Mouse (Mus musculus) CD4-positive, CD25-positive, alpha-beta regulatory T cell, adult 4 months (primary cell): ENCODE results near the gene Hhipl1. TPM values are rescaled to one million over a fixed set of nuclear protein-coding genes. Genes with fewer than 3 reads are reported as not detected.
A peak's percentile ranks its signal among the peaks of the same experiment; 100 is the strongest.

Experiments
- ATAC-seq: one replicate; pipeline ENCODE4 v1.8.0; 2017
- polyA plus RNA-seq, 2 experiments: library from polyadenylated mRNA; unstranded; fragments of 100-300 nt; shearing (Covaris generic); gene quantifications; one replicate each; pipeline ENCODE4 v1.2.1; 2017

The Hhipl1 gene
- polyA plus RNA-seq, 2 experiments from 2014 or later = not detected

DNA sequence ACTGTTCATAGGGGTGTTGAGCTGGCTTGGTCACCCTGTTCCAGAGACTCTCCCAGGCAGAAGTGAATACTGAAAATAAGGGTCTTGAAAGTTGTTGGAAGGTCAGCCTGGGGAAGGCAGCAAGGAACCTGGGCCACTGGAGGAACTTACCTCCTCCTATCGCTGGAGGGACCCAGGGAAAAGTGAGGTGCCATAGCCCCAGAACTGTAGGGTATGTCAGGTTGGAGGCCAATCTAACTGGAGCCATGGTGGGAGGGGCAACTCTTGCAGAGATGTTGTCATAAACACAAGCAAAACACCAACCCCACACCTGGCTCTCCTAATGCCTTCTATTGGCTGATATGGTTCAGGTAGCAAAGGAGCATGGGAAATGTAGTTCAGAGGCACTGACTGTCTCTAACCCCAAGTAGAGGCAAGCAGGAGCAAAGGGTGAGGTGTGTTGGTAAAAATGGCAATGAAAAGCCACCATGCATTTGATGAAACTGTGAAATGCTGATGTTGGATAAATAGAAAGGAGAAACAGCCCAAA lies 7.2 kb downstream of the Hhipl1 start:
- ATAC-seq = no peak

DNA sequence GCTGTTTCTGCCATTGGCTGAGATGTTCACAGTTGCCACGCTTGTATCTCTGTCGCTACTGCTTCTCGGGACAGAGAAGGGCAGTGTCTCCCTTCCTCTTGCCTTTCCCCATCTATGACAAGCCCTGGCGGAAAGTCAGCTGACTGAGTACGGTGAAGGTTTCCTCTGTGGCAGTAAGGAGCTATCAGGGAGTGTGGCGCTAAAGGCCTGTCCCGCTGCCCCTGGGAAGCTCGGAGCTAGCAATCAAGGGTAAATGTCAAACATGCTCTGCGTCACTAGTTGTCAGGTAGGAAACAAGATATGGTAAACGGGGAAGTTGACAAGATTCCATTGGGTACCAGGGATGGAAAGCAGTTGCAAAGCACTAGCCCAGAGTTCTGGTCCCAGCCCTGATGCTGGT lies 9.7 kb downstream of the Hhipl1 start:
- no peak for ATAC-seq

DNA sequence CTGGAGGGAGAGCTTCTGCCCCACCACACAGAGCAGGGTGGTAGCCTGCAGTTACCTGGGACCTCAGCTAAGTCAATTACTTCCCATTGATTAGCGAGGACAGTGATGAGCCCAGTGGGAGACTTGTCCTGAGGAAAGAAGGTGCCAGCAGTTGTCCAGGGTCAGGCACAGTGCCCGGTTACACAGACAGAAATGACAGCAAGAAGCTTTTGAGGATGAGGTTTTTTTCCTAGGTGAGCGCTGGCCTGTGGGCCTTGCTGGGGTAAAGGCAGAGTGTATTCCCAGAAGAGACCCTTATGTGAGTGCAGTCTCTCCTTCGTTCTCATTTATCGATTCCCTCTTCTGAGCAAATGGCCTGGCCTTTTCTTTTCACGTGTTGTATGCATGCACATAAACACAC lies 10.6 kb downstream of the Hhipl1 start:
- ATAC-seq = no peak

DNA sequence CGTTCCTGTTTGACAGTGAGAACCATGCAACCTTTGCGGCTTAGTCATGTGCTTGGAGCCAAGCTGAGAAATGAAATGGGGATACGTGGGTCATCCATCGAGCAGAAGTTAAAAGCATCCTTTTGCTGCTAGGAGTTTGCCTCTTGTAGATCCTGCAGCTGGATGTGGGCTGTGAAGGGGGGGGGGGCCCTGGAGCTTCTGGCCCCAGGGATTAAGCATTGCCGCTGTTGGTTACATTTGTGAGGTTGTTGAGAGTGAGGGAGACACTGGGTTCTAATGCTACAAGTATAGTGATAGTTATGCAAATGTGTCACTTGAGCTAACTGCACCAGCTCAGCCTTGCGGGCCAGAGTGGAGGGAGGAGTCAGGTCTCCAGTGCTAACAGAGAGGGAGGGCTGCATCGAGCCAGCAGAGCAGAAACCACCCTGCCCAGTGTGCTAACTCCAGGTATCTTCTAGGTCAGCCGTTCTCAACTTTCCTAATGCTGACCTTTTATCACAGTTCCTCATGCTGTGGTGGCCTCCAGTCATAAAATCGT lies 11.2 kb downstream of the Hhipl1 start:
- no peak for ATAC-seq

DNA sequence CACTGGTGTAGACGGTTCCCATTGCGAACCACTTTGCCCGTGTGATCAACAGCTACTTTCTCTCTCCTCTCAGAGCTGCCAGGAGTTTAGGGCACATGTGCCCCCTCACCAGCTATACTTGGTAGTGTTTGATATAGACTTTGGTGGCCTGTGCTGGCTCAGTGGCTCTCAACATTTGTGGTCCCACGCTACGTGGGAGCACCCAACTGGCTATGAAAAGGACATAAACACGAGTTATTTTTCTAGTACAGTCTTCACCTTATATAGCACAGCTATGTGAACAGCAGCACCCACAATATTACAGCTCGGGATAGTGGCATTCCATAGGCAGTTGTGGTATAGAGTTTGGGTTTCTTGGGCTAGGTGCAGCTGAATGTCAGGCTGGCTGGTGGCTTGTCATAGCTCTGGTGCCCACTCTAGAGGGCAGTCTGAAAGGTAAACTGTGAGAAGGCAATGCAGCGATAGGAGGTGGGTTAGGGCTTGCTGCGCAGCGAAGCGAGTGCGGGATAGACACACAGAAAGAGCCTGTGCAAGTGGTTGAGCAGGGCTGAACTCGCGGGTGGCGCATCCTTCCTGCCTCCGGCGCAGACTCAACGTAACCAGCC lies 11.9 kb downstream of the Hhipl1 start:
- ATAC-seq = no peak

DNA sequence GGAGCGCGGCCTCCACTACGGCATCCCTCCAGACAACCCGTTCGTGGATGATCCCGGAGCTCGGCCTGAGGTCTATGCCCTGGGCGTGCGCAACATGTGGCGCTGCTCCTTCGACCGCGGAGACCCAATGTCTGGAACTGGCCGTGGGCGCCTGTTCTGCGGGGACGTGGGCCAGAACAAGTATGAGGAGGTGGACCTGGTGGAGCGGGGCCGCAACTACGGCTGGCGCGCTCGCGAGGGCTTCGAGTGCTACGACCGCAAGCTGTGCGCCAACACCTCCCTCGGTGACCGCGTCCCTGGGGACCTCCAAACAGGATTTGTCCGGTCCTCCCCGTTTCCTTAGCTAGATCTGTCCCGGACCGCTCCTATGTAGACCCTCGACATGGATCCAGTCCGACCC lies 12.4 kb downstream of the Hhipl1 start:
- ATAC-seq = no peak

DNA sequence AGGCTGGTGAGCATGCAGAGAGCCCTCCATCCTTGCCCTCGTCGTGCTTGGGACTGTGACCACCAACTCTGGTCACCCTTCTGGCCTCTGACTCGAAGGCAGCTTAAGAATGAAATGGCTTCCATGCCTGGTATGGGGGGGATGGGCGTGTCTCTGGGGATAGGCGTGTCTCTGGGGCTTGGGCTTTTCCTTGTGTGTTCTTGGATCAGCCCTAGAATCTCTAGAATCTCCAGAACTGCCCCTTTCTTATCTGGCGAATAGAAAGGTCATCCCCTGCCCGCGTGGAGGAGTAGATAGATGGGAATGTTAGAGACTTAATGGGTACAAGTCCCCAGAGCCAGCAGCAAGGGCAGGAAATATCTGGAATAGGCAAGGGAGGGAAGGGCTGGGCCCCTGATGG lies 14.0 kb downstream of the Hhipl1 start:
- ATAC-seq = no peak

DNA sequence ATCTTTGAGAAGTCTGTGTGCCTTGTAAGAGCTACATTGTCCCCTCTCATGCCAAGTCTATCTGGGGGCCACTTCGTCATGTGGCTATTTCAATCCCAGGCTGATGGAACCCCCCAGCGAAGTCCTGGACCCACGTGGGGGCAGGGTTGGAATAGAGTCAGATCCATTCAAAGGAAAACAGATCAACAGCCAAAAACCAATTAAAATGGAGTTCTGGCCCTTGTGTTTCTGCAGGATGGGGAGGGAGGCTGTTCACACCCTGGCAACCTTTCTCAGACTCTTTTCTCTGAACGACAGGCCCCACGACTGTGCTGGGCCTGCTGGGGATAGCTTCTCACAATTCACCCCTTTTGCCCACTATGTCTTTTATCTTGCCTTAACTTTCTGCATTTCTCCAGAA lies 20.3 kb downstream of the Hhipl1 start:
- no peak for ATAC-seq

DNA sequence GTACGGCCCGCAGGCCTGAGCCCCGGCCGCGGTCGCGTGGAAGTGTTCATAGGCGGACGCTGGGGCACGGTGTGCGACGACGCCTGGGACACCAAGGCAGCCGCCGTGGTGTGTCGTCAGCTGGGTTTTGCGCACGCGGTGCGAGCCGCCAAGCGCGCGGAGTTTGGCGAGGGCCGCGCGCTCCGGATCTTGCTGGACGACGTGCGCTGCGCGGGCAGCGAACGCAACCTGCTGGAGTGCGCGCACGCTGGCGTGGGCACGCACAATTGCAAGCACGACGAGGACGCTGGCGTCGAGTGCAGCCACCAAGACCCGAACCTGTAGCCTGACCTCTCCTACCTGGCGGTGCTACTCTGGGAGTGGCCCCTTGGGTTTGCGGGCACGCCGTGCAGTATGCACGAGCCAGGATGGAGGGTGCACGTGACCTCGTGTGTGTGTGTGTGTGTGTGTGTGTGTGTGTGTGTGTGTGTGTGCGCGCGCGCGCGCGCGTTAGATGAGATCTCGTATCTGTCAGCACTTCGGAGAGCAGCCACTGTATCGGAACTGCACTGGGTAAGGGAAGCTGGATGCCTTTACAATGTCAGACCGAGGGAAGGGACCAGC lies 21.9 kb downstream of the Hhipl1 start:
- no peak for ATAC-seq

DNA sequence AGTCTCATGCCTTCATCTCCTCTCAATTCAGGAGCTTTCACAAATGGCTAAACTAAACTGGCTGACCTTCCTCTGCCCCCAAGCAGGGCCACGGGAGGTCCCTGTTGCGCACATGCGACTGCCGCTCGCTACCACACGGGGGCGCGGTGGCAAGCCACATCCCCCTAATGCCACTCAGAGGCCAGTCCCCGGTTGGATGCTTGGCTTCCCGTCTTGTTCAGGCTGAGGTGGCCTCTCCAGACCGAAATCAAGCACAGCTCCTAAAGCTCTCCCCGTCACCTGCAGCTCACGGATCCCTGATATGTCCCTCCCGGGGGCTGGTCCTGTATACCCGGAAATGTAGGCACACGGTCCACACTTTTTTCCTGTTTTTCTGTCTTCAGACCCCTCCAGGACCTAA lies 27.0 kb downstream of the Hhipl1 start:
- ATAC-seq = peak; percentile 50

DNA sequence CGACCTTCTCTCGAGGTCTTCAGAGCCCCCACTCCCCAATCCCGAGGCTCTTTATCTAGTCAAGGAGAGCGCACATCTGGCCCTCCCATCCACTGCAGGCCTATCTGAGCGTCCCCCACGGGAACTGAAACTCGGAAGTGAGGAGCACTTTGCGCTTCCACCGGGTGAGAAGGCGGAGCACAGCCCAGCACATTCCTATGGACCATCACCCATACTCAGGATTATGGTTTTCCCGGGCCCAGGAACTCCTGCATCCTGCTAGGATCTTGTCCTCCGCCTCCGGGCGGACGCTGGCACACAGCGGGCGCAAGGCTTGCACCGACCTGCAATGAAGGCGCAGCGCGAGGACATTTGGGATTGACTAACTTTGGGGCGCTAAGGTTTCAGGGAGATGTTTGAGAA lies 27.4 kb downstream of the Hhipl1 start:
- ATAC-seq = peak; percentile 14

DNA sequence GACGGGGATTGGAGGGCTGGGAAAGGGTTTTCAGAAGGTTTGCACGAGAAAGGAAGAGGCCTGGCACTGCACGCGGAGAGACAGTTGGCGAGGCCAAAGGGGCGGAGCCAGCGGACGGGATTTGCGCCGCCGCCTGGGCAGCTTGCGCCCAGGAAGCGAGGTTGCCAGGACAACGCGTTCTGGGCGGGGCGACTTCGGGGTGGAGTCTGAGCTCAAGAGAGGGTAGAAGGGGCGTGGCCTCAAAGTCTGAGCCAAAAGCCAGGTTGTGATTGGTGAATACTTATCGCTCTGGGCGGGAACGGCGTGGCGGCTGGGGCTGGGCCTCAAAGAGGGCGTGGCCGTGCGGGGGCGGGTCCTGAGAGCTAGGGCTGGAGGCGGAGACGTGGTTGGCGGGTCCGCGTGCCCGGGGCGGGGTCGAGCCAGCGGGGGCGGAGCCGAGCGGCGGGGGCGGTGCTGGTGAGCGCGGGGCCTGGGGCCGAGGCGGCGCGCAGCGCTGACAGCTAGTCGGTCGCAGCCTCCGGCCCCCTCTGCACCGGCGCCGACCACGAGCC lies 27.9 kb downstream of the Hhipl1 start, which contains the start of gene Cyp46a1:
Cyp46a1 (plus strand) TSS at position 487 of the 551 bp plus-strand sequence.
- ATAC-seq = peak; percentile 95

DNA sequence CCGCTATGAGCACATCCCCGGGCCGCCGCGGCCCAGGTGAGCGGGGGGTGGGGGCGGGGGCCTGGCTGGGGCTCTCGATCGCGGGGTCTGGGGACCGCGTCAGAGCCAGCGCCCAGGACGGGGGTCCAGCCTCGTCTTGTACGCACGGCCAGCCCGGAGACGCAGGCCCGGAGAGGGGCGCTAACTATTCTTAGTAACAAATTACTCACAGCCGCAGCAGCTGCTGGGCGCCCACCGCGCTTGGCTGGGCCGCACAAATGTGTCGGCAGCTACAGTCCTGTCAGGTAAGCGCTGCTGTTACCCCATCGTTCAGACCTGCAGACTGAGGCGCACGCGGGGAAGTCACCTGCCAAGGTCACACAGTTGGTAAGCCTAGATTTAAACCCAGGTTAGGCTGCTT lies 28.5 kb downstream of the Hhipl1 start:
- no peak for ATAC-seq

DNA sequence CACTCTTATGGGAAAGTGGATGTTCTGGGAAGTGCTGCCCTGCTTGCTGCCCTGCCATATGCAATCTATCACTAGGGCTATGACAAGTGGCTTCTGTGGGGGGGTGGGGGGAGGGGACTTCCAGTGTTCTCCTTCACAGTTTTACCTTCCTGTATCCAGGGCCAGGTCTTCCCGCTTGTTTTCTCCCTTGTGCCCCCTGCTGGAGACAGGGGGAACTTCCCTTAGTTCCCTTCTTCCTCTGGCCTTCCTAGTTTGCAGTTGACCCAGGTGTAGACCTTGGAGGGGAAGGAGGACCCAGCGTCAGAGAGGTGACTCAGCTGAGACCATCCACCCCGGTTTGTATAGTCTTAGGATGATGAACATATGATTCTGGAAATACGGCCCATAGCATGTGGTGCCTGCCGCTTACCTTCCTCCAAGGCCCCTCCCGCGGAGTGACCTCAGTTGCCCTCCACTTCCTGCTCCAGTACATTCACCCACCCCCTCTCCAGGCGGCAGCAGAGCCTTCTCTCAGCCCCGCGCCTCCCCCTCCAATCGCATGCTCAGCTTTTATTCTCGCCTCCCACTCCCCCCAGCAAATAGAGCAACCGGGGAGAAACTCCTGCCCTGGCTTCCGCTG lies 32.6 kb downstream of the Hhipl1 start:
- ATAC-seq = no peak

DNA sequence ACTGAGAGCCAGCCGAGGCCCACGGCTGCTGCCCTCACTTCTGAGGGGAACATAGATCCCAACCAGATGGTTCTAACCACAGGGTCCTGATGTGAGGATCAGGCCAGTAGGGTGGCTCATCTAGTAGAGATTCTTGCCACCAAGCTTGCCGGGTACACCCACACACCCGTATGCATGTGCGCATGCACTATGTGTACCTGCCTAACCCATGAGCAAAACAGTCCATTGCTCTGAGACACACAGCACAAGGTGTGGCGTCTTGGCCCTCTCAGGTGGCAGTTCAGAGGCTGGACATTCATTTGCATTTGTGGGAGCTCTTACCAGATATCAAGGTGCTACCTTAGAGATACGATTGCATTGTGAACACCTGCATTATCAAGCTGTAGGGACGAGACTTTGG lies 42.1 kb downstream of the Hhipl1 start:
- no peak for ATAC-seq

DNA sequence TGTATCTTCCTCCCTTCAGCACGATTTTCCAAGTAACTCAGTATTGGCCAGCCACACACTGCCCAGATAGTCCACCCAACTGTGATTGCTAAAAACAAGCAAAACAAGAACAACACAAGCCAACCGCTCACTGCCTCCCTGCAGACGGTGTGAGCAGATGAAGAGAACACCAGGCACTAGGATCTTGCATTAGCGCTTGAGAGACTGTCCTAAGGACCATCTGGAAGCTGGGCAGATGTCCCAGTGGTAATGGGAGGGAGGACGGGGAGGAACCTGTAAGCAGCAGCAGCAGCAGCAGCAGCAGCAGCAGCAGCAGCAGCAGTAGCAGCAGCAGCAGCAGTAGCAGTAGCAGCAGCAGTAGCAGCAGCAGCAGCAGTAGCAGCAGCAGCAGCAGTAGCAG lies 43.0 kb downstream of the Hhipl1 start:
- ATAC-seq = no peak

DNA sequence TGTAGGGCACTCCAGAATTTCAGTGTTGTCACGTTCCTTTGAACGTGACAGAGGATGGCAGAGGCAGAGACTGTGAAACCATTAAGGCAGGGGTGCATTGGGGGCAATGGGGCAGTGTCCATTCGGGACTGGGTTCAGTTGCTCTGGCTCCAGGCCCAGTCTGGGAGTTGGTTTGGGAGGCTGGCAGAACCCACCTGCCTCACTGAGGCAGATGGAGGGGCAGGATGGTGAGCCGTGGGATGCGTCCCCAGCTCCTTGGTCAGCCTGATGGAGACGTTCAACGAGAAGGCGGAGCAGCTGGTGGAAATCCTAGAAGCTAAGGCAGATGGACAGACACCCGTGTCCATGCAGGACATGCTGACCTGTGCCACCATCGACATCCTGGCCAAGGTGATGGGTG lies 44.9 kb downstream of the Hhipl1 start:
- no peak for ATAC-seq

DNA sequence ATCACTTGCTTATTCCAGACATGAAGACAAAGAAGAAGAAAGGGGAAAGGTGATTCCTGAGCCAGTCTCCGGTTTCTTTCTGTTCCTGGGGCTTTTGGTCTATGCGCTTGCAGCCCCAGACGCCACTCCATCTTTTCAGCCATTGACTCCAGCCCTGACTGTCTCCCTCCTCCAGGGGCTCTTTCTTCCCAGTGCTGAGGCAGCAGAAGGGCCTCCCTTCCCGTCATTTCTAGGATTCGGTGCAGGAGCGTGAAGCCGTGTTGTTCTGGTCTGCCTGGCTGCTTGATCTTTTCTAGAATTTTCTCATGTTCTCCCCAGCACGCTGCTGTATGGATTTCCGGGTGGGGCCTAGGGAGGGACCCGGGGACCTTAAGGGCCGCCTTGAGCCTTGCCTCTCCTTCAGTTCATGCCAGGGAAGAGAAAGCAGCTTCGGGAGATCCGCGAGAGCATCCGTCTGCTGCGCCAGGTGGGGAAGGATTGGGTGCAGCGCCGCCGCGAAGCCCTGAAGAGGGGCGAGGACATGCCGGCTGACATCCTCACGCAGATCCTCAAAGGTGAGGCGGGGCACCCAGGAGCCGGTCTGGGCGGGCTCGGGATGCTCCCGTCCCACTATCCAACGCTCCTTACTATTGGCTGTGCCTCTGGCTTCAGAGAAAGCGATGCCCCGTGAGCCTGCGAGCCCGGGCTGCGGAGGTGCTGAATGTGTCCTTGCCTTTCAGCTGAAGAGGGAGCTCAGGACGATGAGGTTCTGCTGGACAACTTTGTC lies 46.5 kb downstream of the Hhipl1 start:
- no peak for ATAC-seq

DNA sequence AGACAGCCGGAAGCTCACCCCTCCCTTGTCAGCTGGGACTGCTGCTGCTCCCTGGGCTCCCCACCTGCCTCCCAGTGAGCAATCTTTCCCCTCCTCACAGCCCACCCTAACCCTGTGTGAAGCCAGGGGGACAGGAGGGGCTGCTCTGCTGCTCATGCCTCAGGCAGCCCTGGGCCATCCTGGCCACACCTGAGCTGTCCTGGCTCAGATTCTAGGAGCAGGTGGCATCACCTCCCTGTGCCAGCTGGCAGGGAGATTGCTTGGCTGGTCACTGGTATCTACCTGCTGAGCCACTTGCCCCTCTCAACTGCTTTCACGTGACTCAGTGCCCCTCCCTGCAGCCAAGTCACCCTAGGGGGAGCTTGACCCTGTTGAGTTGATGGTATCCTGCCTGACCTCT lies 48.2 kb downstream of the Hhipl1 start:
- ATAC-seq = no peak

DNA sequence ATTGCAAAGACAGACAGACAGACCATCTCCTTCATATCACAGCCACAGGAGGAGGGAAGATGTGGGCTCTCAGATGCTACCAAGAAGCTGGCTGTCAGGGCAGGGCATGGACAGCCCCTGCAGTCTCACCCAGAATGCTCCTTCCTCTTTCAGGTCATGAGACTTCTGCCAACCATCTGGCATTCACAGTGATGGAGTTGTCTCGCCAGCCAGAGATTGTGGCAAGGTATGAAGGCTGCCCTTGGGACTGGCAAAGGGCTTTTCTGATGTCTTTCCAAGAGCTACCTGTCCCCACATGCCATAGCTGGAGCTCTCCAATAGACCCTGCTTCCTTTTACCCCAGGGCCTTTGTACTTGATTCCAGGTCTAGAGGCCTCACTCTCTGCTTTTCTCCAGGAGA lies 49.2 kb downstream of the Hhipl1 start:
- ATAC-seq = no peak

DNA sequence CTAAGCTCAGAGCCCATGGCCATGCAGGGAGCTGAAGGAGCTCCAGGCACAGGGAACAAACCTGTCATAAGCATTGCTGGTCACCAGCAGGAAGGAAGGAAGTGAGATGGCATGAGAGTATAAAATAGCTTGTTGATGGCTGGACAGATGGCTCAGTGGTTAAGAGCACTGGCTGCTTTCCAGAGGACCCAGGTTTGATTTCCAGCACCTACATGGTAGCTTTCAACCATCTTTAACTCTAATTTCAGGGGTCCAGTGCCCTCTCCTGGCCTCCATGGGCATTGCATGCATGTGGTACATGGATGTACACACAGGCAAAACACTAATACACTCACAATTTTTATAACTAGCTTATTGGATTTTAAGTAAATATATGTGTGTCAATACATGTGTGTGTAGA lies 49.9 kb downstream of the Hhipl1 start:
- no peak for ATAC-seq

DNA sequence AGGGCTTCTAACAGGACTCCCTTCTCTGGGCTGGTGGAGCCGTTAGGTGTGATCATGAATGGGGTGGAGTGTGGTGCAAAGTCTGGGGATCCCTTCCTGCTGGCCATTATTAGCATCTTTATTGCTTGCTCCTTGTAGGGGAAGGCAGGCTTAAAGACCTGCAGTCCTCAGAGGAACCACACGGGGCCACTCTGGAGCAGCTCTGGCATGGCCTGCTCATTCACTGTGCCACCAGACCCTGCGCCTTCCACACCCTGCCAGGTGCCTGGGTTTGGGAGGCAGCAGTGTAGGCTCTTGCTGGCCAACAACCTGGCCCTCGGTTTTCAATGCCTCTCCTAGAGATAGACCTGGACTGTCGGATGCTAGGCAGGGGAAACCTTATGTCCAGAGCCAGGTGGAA lies 57.7 kb downstream of the Hhipl1 start:
- ATAC-seq = no peak

DNA sequence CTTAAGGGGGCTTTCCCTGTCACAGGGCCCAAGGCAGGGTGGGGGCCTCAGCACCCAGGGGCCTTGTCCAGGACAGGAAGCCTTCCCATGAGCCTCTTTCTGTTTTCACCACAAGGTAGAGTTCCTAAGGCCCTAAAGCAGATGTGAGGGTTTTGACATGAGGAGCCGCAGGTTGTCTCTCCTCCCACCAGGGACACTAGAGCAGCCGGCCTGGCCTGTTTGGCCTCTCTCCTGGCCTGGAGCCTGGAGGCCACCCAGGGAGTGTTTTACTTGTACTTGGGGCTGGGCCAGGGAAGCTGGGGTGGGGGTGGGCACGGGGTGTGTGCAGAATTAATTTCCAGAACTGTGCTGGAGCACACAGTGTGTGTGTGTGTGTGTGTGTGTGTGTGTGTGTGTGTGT lies 59.3 kb downstream of the Hhipl1 start:
- no peak for ATAC-seq
